Comparison of ENCODE assay signal across 9 mouse cellular contexts in the genomic region with DNA sequence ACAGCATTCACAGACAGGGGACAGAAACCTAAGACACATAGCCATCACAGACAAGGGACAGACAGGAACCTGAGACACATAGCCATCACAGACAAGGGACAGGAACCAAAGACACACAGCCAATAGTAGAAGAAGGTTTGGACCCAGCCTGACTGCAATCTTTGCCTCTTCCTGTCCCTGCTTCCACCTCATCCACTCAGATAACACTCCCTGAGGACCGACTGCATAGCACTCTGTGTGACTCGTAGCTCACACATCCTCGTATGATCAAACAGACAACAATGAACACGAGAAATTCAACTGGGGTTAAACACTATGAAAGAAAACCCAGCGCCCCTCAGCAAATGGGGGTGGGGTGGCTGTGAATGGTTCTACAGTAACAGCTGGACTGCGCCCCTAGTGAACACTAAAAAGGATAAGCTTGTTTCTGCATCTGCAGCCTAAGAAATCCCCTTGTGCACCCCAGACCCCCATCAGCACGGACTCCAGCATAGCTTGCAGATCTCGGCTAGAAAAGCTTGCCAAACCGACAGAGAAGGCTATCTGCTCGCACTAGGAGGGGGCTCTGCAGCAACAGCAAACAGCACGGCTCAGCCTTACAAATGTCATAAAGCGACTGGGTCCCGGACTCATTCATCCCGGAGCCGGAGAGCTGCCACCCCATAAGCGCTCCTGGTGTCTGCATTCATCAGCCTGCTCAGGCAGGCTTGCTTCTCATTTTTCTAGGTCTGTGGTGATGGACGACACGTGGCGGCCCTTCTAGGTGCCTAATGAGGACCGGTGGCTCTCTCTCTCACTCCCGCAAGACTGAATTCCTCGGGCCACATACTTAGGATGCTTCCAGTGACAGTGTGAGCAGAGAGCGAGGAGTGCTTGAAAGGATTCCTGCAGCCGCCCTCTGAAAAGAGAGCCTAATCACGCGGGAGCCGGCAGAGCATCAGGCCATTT. TPM values are rescaled to one million over a fixed set of nuclear protein-coding genes. Genes with fewer than 3 reads are reported as not detected.
DNase-seq lines count a peak whose midpoint lies in the region; ATAC-seq and TF ChIP-seq lines count a peak whose summit lies in the region.
"Had no signal": no experiment of that assay in that cellular context is flagged by ENCODE, and none has a peak within 500 bp of the region (broad histone marks: within the 10 kb centered on the region; RNA-seq: fewer than 3 reads in every experiment).

No protein-coding gene starts in this region.

- peak; percentile 31; the same call in 1 of the 2 replicates for TF ChIP-seq CTCF in kidney, postnatal 0 days (IDR thresholded peaks at IDR 0.05; ENCODE audit: low read depth)

- H3K9ac ChIP-seq in kidney, postnatal 0 days (ENCODE audit: low read depth, low read length) = peak overlapping the region; percentile 10; the same call in 1 of the 2 replicates
- H3K9ac ChIP-seq in hindbrain, embryonic 16.5 days (ENCODE audit: low read depth, low read length) = peak overlapping the region; percentile 41
- H3K9ac ChIP-seq in neural tube, embryonic 13.5 days = peak overlapping the region; percentile 59

- H3K4me3 ChIP-seq in kidney, postnatal 0 days (replicated peaks; ENCODE audit: low read depth, low read length) = 0 out of 2 replicates have a peak overlapping the region, but pooled peaks have one; percentile 2
- H3K4me3 ChIP-seq in embryonic facial prominence, embryonic 10.5 days = peak overlapping the region; percentile 39
- H3K4me3 ChIP-seq in hindbrain, embryonic 16.5 days (ENCODE audit: low read length) = peak overlapping the region; percentile 1; the same call in 1 of the 2 replicates
- peak overlapping the region; percentile 7 for H3K4me3 ChIP-seq in neural tube, embryonic 13.5 days

- H3K4me2 ChIP-seq in kidney, postnatal 0 days (ENCODE audit: low read length) = peak overlapping the region; percentile 28
- peak overlapping the region; percentile 46 for H3K4me2 ChIP-seq in hindbrain, embryonic 16.5 days (ENCODE audit: low read length)
- H3K4me2 ChIP-seq in neural tube, embryonic 13.5 days = peak overlapping the region; percentile 50

- H3K9me3 ChIP-seq in kidney, postnatal 0 days (replicated peaks; ENCODE audit: low read length) = no peaks in the 10 kb centered on the region
- no peaks in the 10 kb centered on the region for H3K9me3 ChIP-seq in embryonic facial prominence, embryonic 10.5 days
- H3K9me3 ChIP-seq in hindbrain, embryonic 16.5 days (ENCODE audit: control insufficient read depth, low read length) = no peaks in the 10 kb centered on the region
- no peaks in the 10 kb centered on the region for H3K9me3 ChIP-seq in neural tube, embryonic 13.5 days

- no peaks in the 10 kb centered on the region for H3K36me3 ChIP-seq in kidney, postnatal 0 days (ENCODE audit: insufficient read depth, low read length)
- H3K36me3 ChIP-seq in embryonic facial prominence, embryonic 10.5 days (replicated peaks) = no peaks in the 10 kb centered on the region
- H3K36me3 ChIP-seq in hindbrain, embryonic 16.5 days (ENCODE audit: control insufficient read depth, insufficient read depth, low read length) = no peaks in the 10 kb centered on the region
- H3K36me3 ChIP-seq in neural tube, embryonic 13.5 days = no peaks in the 10 kb centered on the region

- H3K27me3 ChIP-seq in kidney, postnatal 0 days (ENCODE audit: insufficient read depth, low read length) = no peaks in the 10 kb centered on the region
- H3K27me3 ChIP-seq in embryonic facial prominence, embryonic 10.5 days (replicated peaks; ENCODE audit: low read depth, poor library complexity, severe bottlenecking) = peaks cover 22% of the 10 kb centered on the region; the same call in 1 of the 2 replicates
- no peaks in the 10 kb centered on the region for H3K27me3 ChIP-seq in hindbrain, embryonic 16.5 days (replicated peaks; ENCODE audit: control insufficient read depth, insufficient read depth, low read length)
- H3K27me3 ChIP-seq in neural tube, embryonic 13.5 days = no peaks in the 10 kb centered on the region

- DNase-seq in kidney, postnatal 0 days (ENCODE audit: low spot score) = peak; percentile 73
- no peak for DNase-seq in kidney, postnatal 36 days
- DNase-seq in embryonic facial prominence, embryonic 10.5 days (ENCODE audit: low spot score) = peak; percentile 50
- no peak for DNase-seq in gastrocnemius, postnatal 4 days (ENCODE audit: low spot score in 2 of 2)
- DNase-seq in right cerebral cortex, postnatal 36 days (ENCODE audit: low spot score in 2 of 2) = no peak
- DNase-seq in MN1 (ENCODE audit: low spot score) = no peak

- H3K4me1 ChIP-seq in kidney, postnatal 0 days (replicated peaks; ENCODE audit: insufficient read depth, low read length) = peaks cover 14% of the 10 kb centered on the region; the same call in 1 of the 2 replicates
- H3K4me1 ChIP-seq in embryonic facial prominence, embryonic 10.5 days = peaks cover 53% of the 10 kb centered on the region
- peaks cover 51% of the 10 kb centered on the region for H3K4me1 ChIP-seq in hindbrain, embryonic 16.5 days (ENCODE audit: control insufficient read depth, insufficient read depth, low read depth, low read length)
- H3K4me1 ChIP-seq in neural tube, embryonic 13.5 days (replicated peaks) = peaks cover 67% of the 10 kb centered on the region

- WGBS in kidney, postnatal 0 days = 14% methylated on average over 27 of the region's 27 CpGs
- WGBS in embryonic facial prominence, embryonic 10.5 days = 23% methylated on average over 27 of the region's 27 CpGs
- WGBS in hindbrain, embryonic 16.5 days = 10% methylated on average over 25 of the region's 27 CpGs
- WGBS in neural tube, embryonic 13.5 days = 8% methylated on average over 27 of the region's 27 CpGs

- ATAC-seq in kidney, postnatal 0 days (replicated peaks; ENCODE audit: low FRiP score, low read depth) = no peak
- ATAC-seq in hindbrain, embryonic 16.5 days = peak; percentile 27; the same call in 1 of the 2 replicates
- ATAC-seq in neural tube, embryonic 13.5 days (ENCODE audit: low read depth) = peak; percentile 48; the same call in 1 of the 2 replicates

- no peak overlapping the region for H3K27ac ChIP-seq in kidney, postnatal 0 days
- H3K27ac ChIP-seq in embryonic facial prominence, embryonic 10.5 days (replicated peaks) = peak overlapping the region; percentile 36
- H3K27ac ChIP-seq in hindbrain, embryonic 16.5 days (ENCODE audit: low read depth, low read length) = peak overlapping the region; percentile 41
- peak overlapping the region; percentile 78 for H3K27ac ChIP-seq in neural tube, embryonic 13.5 days (replicated peaks)
- H3K27ac ChIP-seq: macrophage had no signal

RNA-seq across cellular contexts. Expression of gene Man1c1, which starts 44.5 kb away (rescaled TPM):
- polyA plus RNA-seq in kidney, postnatal 0 days (2015; fragmentation: Nextera tagmentation; extraction: Ambion mirVana) = 3.2 and 3.4 TPM in 2 replicates
- polyA plus RNA-seq in embryonic facial prominence, embryonic 10.5 days (2016; fragmentation: Nextera tagmentation; extraction: Ambion mirVana) = 2.6 and 2.8 TPM in 2 replicates
- 3.7 and 5.1 TPM in 2 replicates for polyA plus RNA-seq in hindbrain, embryonic 16.5 days (2015; fragmentation: Nextera tagmentation; extraction: Ambion mirVana)
- polyA plus RNA-seq in neural tube, embryonic 13.5 days (2015; fragmentation: Nextera tagmentation; extraction: Ambion mirVana) = 5.3 and 5.7 TPM in 2 replicates
- total RNA-seq in gastrocnemius, postnatal 4 days (2021) = 10 to 100 TPM; 16.7 to 17.9 TPM

Comparison
In these comparisons a context has a peak if more than half of its experiments do, and no peak if none do; other contexts are left out.
1. DNase-seq: peak in kidney, postnatal 0 days (single experiment) and embryonic facial prominence, embryonic 10.5 days (single experiment); none in kidney, postnatal 36 days (0 of 2), gastrocnemius, postnatal 4 days (0 of 2), right cerebral cortex, postnatal 36 days (0 of 2) and MN1 (single experiment).
2. Peak in every context shown above with its lines, with median percentiles within 50 percentile points of each other: H3K4me2 ChIP-seq, H3K4me3 ChIP-seq and H3K9ac ChIP-seq.